9 mouse cellular contexts compared by ENCODE assay signal in the genomic region with DNA sequence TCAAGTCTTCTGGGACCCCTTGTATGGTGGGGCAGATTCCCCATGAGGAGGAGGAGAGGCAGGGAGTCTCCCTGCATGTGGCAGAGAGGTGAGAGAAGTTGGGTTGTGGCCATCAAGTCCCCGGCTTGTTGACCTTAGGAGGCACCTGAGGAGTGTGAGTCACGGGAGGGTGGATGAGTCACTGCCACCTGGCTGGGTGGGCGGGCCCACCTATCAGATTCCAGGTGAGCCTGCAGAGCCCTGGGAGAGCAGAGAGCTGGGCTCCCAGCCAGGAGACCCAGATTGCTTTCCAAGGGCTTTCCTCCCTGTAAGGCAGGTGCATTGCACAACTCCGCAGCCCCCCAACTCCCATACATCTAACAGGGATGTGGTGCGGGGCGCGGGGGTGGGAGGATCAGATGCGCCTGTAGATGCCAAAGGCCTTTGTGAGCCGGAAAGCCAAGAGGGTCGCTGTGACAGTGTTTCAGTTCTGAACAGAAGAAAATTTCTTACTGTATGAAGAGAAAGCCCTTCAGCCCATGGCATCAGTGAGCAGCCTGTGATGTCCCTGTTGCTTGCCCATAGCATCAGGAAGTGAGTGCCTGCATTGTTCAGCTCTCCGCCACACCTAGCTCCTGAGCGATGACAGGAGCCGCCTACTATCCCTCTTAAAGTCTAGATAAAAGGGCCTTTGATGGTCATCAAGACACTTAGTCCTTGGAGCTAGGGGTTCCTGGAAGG. TPM values are rescaled to one million over a fixed set of nuclear protein-coding genes. Genes with fewer than 3 reads are reported as not detected.
DNase-seq lines count a peak whose midpoint lies in the region; ATAC-seq and TF ChIP-seq lines count a peak whose summit lies in the region.
"Had no signal": no experiment of that assay in that cellular context is flagged by ENCODE, and none has a peak within 500 bp of the region (broad histone marks: within the 10 kb centered on the region; RNA-seq: fewer than 3 reads in every experiment).

No protein-coding gene starts in this region.

- H3K27ac ChIP-seq in lung, embryonic 14.5 days (ENCODE audit: low read depth): peak overlapping the region; percentile 88
- H3K27ac ChIP-seq: midbrain, embryonic 13.5 days had no signal

- no peak overlapping the region for H3K4me2 ChIP-seq in lung, embryonic 14.5 days
- H3K4me2 ChIP-seq: midbrain, embryonic 13.5 days had no signal

- peaks cover 14% of the 10 kb centered on the region for H3K4me1 ChIP-seq in lung, embryonic 14.5 days (ENCODE audit: insufficient read depth)
- H3K4me1 ChIP-seq: midbrain, embryonic 13.5 days had no signal

- no peaks in the 10 kb centered on the region for H3K27me3 ChIP-seq in lung, embryonic 14.5 days (ENCODE audit: insufficient read depth, low read length)
- H3K27me3 ChIP-seq: midbrain, embryonic 13.5 days had no signal

- H3K36me3 ChIP-seq in lung, embryonic 14.5 days (ENCODE audit: insufficient read depth): no peaks in the 10 kb centered on the region
- H3K36me3 ChIP-seq: midbrain, embryonic 13.5 days had no signal

- no peak overlapping the region for H3K9ac ChIP-seq in lung, embryonic 14.5 days
- H3K9ac ChIP-seq: midbrain, embryonic 13.5 days had no signal

- H3K9me3 ChIP-seq in lung, embryonic 14.5 days (ENCODE audit: low read depth, low read length): no peaks in the 10 kb centered on the region
- H3K9me3 ChIP-seq: midbrain, embryonic 13.5 days had no signal

- 57% methylated on average over 13 of the region's 13 CpGs for WGBS in lung, embryonic 14.5 days

- peak; percentile 72 to 83 for DNase-seq in urinary bladder, adult 18-20 months (ENCODE audit: low spot score in 2 of 2)
- no peak for DNase-seq in urinary bladder, postnatal 25 days (ENCODE audit: low spot score)
- peak; percentile 32 for DNase-seq in kidney, adult 9 months
- peak; percentile 80 for DNase-seq in lung, embryonic 14.5 days
- DNase-seq in cerebellum, adult 11-12 months: no peak
- no peak for DNase-seq in thymus, postnatal 10 days (ENCODE audit: low spot score in 2 of 2)
- DNase-seq: layer of hippocampus, adult 9-11 months had no signal

- no peak for TF ChIP-seq CTCF in lung, embryonic 14.5 days (IDR thresholded peaks at IDR 0.05; ENCODE audit: low read depth)

- H3K4me3 ChIP-seq in lung, embryonic 14.5 days (ENCODE audit: low read depth, low read length): no peak overlapping the region
- H3K4me3 ChIP-seq: midbrain, embryonic 13.5 days had no signal

- peak; percentile 50 for ATAC-seq in lung, embryonic 14.5 days (ENCODE audit: insufficient read depth)
- ATAC-seq in megakaryocyte, adult 5-6 weeks (ENCODE audit: poor library complexity, severe bottlenecking): no peak
- ATAC-seq: midbrain, embryonic 13.5 days had no signal

RNA-seq across cellular contexts. Expression of gene Gsn, which starts 11.1 kb away (rescaled TPM):
- 95.9 and 112 TPM in 2 replicates for polyA plus RNA-seq in lung, embryonic 14.5 days (2014; fragmentation: Nextera tagmentation; extraction: Ambion mirVana)
- 54.1 and 69.6 TPM in 2 replicates for total RNA-seq in megakaryocyte, adult 5-6 weeks (2015)
- 90.9 and 98.1 TPM in 2 replicates for total RNA-seq in megakaryocyte, adult 5-6 weeks (2017)

Comparison
In these comparisons a context has a peak if more than half of its experiments do, and no peak if none do; other contexts are left out.
1. DNase-seq: peak in urinary bladder, adult 18-20 months (2 of 2), kidney, adult 9 months (single experiment) and lung, embryonic 14.5 days (single experiment); none in urinary bladder, postnatal 25 days (single experiment), cerebellum, adult 11-12 months (single experiment) and thymus, postnatal 10 days (0 of 2).